Mouse (Mus musculus) kidney, postnatal 0 days (tissue): Measurements from ENCODE around the gene Ppm1g. TPM values are rescaled to one million over a fixed set of nuclear protein-coding genes. Genes with fewer than 3 reads are reported as not detected.
"Not testable (repeated sequence)": the region's sequence is repeated elsewhere in the genome, so short reads cannot be mapped to it uniquely, and the experiment has no call there.

Experiments used
- ATAC-seq: fragments of 200-750 bp; cut with Nextera tagmentation; replicated peaks from 2 replicates; pipeline ENCODE4 v1.8.0; 2017; ENCODE audit warnings: low read depth, moderate number of reproducible peaks, moderate TSS enrichment, moderate library complexity; ENCODE audit not compliant: low FRiP score
- DNase-seq: peaks from one replicate; pipeline ENCODE4 v3.0.0-alpha.2; 2016; ENCODE audit warnings: low spot score
- H3K27ac ChIP-seq: fragments of 300-500 bp; sonication (generic); 2 replicates; pipeline ENCODE4 v1.5.1; 2014; ENCODE audit warnings: mild to moderate bottlenecking
- H3K27me3 ChIP-seq: fragments of 300-500 bp; sonication (generic); 2 replicates; pipeline ENCODE4 v1.6.1; 2014; ENCODE audit warnings: low read length, mixed read lengths; ENCODE audit not compliant: insufficient read depth
- H3K36me3 ChIP-seq: fragments of 300-500 bp; sonication (generic); 2 replicates; pipeline ENCODE4 v1.6.1; 2014; ENCODE audit warnings: low read length, mixed read lengths; ENCODE audit not compliant: insufficient read depth
- H3K4me1 ChIP-seq: fragments of 300-500 bp; sonication (generic); replicated peaks from 2 replicates; pipeline ENCODE4 v1.6.1; 2014; ENCODE audit warnings: antibody characterized with exemption, low read length, mixed read lengths; ENCODE audit not compliant: insufficient read depth
- H3K4me2 ChIP-seq: fragments of 300-500 bp; sonication (generic); 2 replicates; pipeline ENCODE4 v1.6.1; 2014; ENCODE audit warnings: mild to moderate bottlenecking, low read length, moderate library complexity, mixed read lengths
- H3K4me3 ChIP-seq: fragments of 300-500 bp; sonication (generic); replicated peaks from 2 replicates; pipeline ENCODE4 v1.5.1; 2014; ENCODE audit warnings: low read depth, low read length
- H3K9ac ChIP-seq: fragments of 300-500 bp; sonication (generic); 2 replicates; pipeline ENCODE4 v1.6.1; 2014; ENCODE audit warnings: low read depth, low read length
- H3K9me3 ChIP-seq: fragments of 300-500 bp; sonication (generic); replicated peaks from 2 replicates; pipeline ENCODE4 v1.6.1; 2016; ENCODE audit warnings: low read length, inconsistent platforms, mixed read lengths
- CTCF ChIP-seq: IDR thresholded peaks from 2 replicates; pipeline ENCODE4 v1.5.1; 2016; ENCODE audit warnings: antibody characterized with exemption, low read depth, mild to moderate bottlenecking, moderate library complexity
- WGBS: fragments of 180-500 bp; shearing (Covaris S2); extraction: QIAGEN DNeasy Blood & Tissue Kit; methylation state at CpG from one replicate; pipeline ENCODE4 v1.1.7; 2014; 5-methylcytosine and 5-hydroxymethylcytosine counted together
- polyA plus RNA-seq: library from polyadenylated mRNA; unstranded; fragments of >200 nt; fragmentation: Nextera tagmentation; extraction: Ambion mirVana; gene quantifications from 2 replicates; pipeline ENCODE4 v1.2.1, GENCODE M21; 2015

Gene Ppm1g
- polyA plus RNA-seq, 1 experiment from 2014 or later, result 85.4 TPM

GRCm38 (mm10) chr5:31221304-31221945 is 938 bp upstream of the Ppm1g start:
- Histone ChIP-seq H3K4me3 (peak overlapping the region; percentile 89), H3K36me3 (no peaks in the 10 kb centered on the region), H3K9me3 (no peaks in the 10 kb centered on the region), H3K27me3 (no peaks in the 10 kb centered on the region), H3K4me2 (peak overlapping the region; percentile 85), H3K27ac (peak overlapping the region; percentile 93), H3K4me1 (no peaks in the 10 kb centered on the region), H3K9ac (peak overlapping the region; percentile 81)
- peak; percentile 82 for DNase-seq
- no peak for ATAC-seq
- peak; percentile 67 for TF ChIP-seq CTCF
- whole genome bisulfite sequencing, result 15% methylated on average over 11 of the region's 11 CpGs

DNA sequence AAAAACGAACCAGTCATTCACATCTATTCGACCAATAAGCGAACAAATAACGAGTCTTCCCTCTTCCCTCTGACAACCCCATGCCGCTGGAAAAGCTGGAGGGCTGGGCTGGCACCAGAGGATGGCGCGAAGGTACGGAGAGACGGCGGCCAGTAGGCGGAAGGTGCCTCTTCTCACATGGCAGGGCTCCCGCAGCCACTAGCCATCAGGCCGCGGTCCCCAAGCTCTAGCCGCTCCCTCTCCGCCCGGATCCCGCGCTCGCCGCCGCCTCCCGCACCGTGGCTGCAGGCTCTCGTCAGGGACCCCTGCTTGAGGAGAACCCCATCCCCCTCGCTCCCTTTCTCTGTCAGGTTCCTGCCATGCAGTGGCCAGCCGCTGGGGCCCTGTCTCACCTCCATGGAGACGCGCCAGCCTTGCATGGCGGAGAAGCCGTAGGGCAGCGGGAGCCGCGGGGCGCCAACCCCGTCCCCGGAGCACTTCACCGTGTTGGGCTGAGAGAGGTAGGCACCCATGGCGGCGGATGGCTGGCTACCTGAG is 508 bp downstream of the Ppm1g start:
- H3K4me3 ChIP-seq, result peak overlapping the region; percentile 89
- no peak for TF ChIP-seq CTCF
- no peaks in the 10 kb centered on the region for H3K9me3 ChIP-seq
- H3K9ac ChIP-seq, result peak overlapping the region; percentile 81
- no peaks in the 10 kb centered on the region for H3K27me3 ChIP-seq
- WGBS, result under 1% methylated on average over 40 of the region's 40 CpGs
- H3K27ac ChIP-seq, result peak overlapping the region; percentile 93
- H3K36me3 ChIP-seq, result no peaks in the 10 kb centered on the region
- peak; percentile 57 for DNase-seq
- H3K4me2 ChIP-seq, result peak overlapping the region; percentile 85
- no peaks in the 10 kb centered on the region for H3K4me1 ChIP-seq
- ATAC-seq, result peak; percentile 76

DNA sequence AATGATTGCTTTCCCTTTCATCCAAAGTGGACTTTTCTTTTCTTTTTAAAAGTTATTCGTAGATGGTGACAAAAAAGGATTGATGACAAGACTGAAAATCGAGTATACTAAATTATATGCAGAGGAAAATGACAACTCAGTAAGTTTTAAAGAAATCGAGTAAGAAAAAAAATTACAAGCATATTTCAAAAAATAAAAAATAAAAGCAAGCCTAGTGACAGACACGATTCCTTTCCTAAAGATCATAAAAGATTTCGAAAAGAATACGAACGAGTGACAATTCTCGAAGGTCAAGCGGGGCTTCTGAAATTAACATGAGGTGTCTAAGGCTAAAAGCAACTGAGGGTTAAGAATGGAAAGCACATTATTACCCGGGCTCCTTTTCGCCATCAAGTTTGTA is 1.0 kb downstream of the Ppm1g start:
- TF ChIP-seq CTCF, result no peak
- H3K4me1 ChIP-seq, result no peaks in the 10 kb centered on the region
- peak overlapping the region; percentile 81 for H3K9ac ChIP-seq
- H3K4me3 ChIP-seq, result peak overlapping the region; percentile 89
- H3K27me3 ChIP-seq, result no peaks in the 10 kb centered on the region
- H3K4me2 ChIP-seq, result peak overlapping the region; percentile 85
- 0 out of 2 replicates have a peak overlapping the region, but pooled peaks have one; percentile 93 for H3K27ac ChIP-seq
- no peaks in the 10 kb centered on the region for H3K36me3 ChIP-seq
- DNase-seq (no peak), ATAC-seq (no peak)
- H3K9me3 ChIP-seq, result no peaks in the 10 kb centered on the region
- 1% methylated on average over 11 of the region's 11 CpGs for WGBS

- TF ChIP-seq CTCF, result peak; percentile 57
- no peak overlapping the region for H3K27ac ChIP-seq
- H3K4me2 ChIP-seq, result peak overlapping the region; percentile 85
- WGBS, result 0% methylated on average over 2 of the region's 2 CpGs
- H3K9me3 ChIP-seq, result no peaks in the 10 kb centered on the region
- no peaks in the 10 kb centered on the region for H3K27me3 ChIP-seq
- H3K4me1 ChIP-seq, result no peaks in the 10 kb centered on the region
- peak; percentile 50 for DNase-seq
- ATAC-seq, result no peak
- no peaks in the 10 kb centered on the region for H3K36me3 ChIP-seq
- peak overlapping the region; percentile 89 for H3K4me3 ChIP-seq
- no peak overlapping the region for H3K9ac ChIP-seq
Measured at GRCm38 (mm10) chr5:31219070-31219469, 1.4 kb downstream of the Ppm1g start.

DNA sequence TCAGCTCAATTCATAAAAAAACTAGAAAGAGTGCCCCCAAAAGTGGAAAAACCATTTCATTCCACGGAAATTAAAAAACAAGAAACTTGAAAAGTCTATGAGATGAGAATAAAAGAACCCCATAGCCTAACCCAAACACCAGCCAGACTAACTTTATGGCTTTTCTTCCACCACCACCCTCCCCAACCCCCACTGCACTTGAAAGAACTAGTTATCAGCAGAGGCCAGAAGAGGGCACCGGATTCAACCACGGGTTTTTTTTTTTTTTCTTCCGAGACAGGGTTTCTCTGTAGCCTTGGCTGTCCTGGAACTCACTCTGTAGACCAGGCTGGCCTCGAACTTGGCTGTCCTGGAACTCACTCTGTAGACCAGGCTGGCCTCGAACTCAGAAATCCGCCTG is 2.2 kb downstream of the Ppm1g start:
- no peaks in the 10 kb centered on the region for H3K9me3 ChIP-seq
- H3K4me3 ChIP-seq, result no peak overlapping the region
- no peaks in the 10 kb centered on the region for H3K27me3 ChIP-seq
- no peaks in the 10 kb centered on the region for H3K4me1 ChIP-seq
- 57% methylated on average over 6 of the region's 7 CpGs for whole genome bisulfite sequencing
- H3K27ac ChIP-seq, result no peak overlapping the region
- no peaks in the 10 kb centered on the region for H3K36me3 ChIP-seq
- ATAC-seq (no peak), DNase-seq (no peak)
- no peak overlapping the region for H3K9ac ChIP-seq
- no peak overlapping the region for H3K4me2 ChIP-seq
- TF ChIP-seq CTCF, result no peak

DNA sequence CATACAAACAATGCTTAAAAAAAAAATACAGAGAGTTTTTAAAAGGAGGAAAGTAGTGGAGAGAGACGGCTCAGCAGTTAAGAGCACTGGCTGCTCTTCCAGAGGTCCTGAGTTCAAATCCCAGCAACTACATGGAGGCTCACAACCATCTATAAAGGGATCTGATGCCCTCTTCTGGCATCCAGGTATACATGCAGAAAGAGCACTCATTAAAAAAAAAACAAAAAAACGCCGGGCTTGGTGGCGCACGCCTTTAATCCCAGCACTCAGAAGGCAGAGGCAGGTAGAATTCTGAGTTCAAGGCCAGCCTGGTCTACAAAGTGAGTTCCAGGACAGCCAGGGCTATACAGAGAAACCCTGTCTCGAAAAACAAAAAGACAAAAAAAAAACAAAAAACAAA is 3.9 kb downstream of the Ppm1g start:
- not testable (repeated sequence) for DNase-seq, H3K27me3 ChIP-seq, H3K4me2 ChIP-seq, H3K36me3 ChIP-seq, H3K9ac ChIP-seq, H3K4me1 ChIP-seq, H3K27ac ChIP-seq, H3K4me3 ChIP-seq, H3K9me3 ChIP-seq, ATAC-seq
- 87% methylated on average over 6 of the region's 6 CpGs for WGBS
